In the genomic region with DNA sequence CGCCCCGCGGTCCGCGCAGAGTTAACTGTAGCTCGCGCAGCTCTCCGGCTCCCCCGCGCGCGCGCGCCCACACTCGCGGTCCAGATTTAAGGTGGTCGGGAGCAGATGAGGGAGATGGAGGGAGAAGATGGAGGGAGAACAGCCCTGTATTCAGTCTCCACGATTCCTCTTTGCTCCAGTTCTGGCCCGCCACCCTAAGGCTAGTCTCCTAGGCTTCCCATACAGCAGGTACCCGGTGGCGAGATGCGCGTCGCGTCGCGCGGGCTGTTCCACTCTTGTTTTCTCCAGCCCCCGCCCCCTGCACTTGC, we compare ENCODE assay signal across 8 mouse cellular contexts. TPM values are rescaled to one million over a fixed set of nuclear protein-coding genes. Genes with fewer than 3 reads are reported as not detected.
DNase-seq lines count a peak whose midpoint lies in the region; ATAC-seq and TF ChIP-seq lines count a peak whose summit lies in the region.

No protein-coding gene starts in this region.

- H3K27me3 ChIP-seq in ES-Bruce4 (ENCODE audit: control insufficient read depth, insufficient read depth, low read length, poor library complexity, severe bottlenecking) = peaks cover 53% of the 10 kb centered on the region
- peaks cover 90% of the 10 kb centered on the region for H3K27me3 ChIP-seq in forebrain, embryonic 16.5 days (replicated peaks; ENCODE audit: control insufficient read depth, insufficient read depth, low read length)
- peaks cover 87% of the 10 kb centered on the region for H3K27me3 ChIP-seq in lung, embryonic 16.5 days (ENCODE audit: control insufficient read depth, insufficient read depth, low read depth, low read length)

- peak; percentile 78 for DNase-seq in adrenal gland, adult 2 months
- DNase-seq in adrenal gland, adult 18-20 months (ENCODE audit: low spot score in 2 of 2) = no peak
- DNase-seq in kidney, postnatal 25 days = peak; percentile 38 to 61
- DNase-seq in right cerebral cortex, postnatal 36 days (ENCODE audit: low spot score in 2 of 2) = peak; percentile 64 to 75

- peak; percentile 52 for ATAC-seq in forebrain, embryonic 16.5 days
- no peak for ATAC-seq in lung, embryonic 16.5 days (ENCODE audit: low read depth)
- ATAC-seq in megakaryocyte, adult 5-6 weeks (ENCODE audit: poor library complexity, severe bottlenecking) = no peak

- no peaks in the 10 kb centered on the region for H3K36me3 ChIP-seq in ES-Bruce4 (ENCODE audit: control insufficient read depth, insufficient read depth, low read length, poor library complexity, severe bottlenecking)
- no peaks in the 10 kb centered on the region for H3K36me3 ChIP-seq in forebrain, embryonic 16.5 days (ENCODE audit: control insufficient read depth, insufficient read depth)
- H3K36me3 ChIP-seq in lung, embryonic 16.5 days (ENCODE audit: control insufficient read depth, insufficient read depth, low read length) = no peaks in the 10 kb centered on the region

- H3K4me1 ChIP-seq in ES-Bruce4 (ENCODE audit: control insufficient read depth, insufficient read depth, low read length) = no peaks in the 10 kb centered on the region
- peaks cover 35% of the 10 kb centered on the region for H3K4me1 ChIP-seq in forebrain, embryonic 16.5 days (replicated peaks; ENCODE audit: control insufficient read depth, insufficient read depth, low read length)
- peaks cover 15% of the 10 kb centered on the region for H3K4me1 ChIP-seq in lung, embryonic 16.5 days (replicated peaks; ENCODE audit: control insufficient read depth, insufficient read depth, low read length)

- peak overlapping the region; percentile 53; the same call in 1 of the 2 replicates for H3K9ac ChIP-seq in ES-Bruce4 (ENCODE audit: low read depth, poor library complexity, severe bottlenecking)
- H3K9ac ChIP-seq in forebrain, embryonic 16.5 days (replicated peaks; ENCODE audit: low read depth, low read length) = peak overlapping the region; percentile 46
- peak overlapping the region; percentile 76 for H3K9ac ChIP-seq in lung, embryonic 16.5 days (ENCODE audit: low read length)

- no peak for TF ChIP-seq POLR2A in ES-Bruce4 (IDR thresholded peaks at IDR 0.05; ENCODE audit: insufficient read depth, low read length)

- peak overlapping the region; percentile 52 for H3K4me3 ChIP-seq in ES-Bruce4 (ENCODE audit: low read depth, low read length)
- peak overlapping the region; percentile 55 for H3K4me3 ChIP-seq in forebrain, embryonic 16.5 days (replicated peaks; ENCODE audit: low read length)
- peak overlapping the region; percentile 63 for H3K4me3 ChIP-seq in lung, embryonic 16.5 days (ENCODE audit: low read length)

- no peaks in the 10 kb centered on the region for H3K9me3 ChIP-seq in ES-Bruce4 (replicated peaks; ENCODE audit: control insufficient read depth, insufficient read depth, low read length, poor library complexity, severe bottlenecking)
- no peaks in the 10 kb centered on the region for H3K9me3 ChIP-seq in forebrain, embryonic 16.5 days (ENCODE audit: control insufficient read depth, low read length)
- H3K9me3 ChIP-seq in lung, embryonic 16.5 days (ENCODE audit: control insufficient read depth, low read length) = no peaks in the 10 kb centered on the region

- no peak overlapping the region for H3K27ac ChIP-seq in ES-Bruce4 (ENCODE audit: insufficient read depth, low read length)
- H3K27ac ChIP-seq in forebrain, embryonic 16.5 days (ENCODE audit: low read length) = no peak overlapping the region
- H3K27ac ChIP-seq in lung, embryonic 16.5 days (ENCODE audit: low read length) = peak overlapping the region; percentile 96

- TF ChIP-seq CTCF in ES-Bruce4 (IDR thresholded peaks at IDR 0.05; ENCODE audit: low read depth, low read length) = no peak

- WGBS in forebrain, embryonic 16.5 days = 0% methylated on average over 29 of the region's 29 CpGs
- under 1% methylated on average over 29 of the region's 29 CpGs for WGBS in lung, embryonic 16.5 days

- peak overlapping the region; percentile 87 for H3K4me2 ChIP-seq in forebrain, embryonic 16.5 days (ENCODE audit: low read length)
- peak overlapping the region; percentile 65 for H3K4me2 ChIP-seq in lung, embryonic 16.5 days (ENCODE audit: low read depth, low read length)

- no peak for TF ChIP-seq EP300 in ES-Bruce4 (IDR thresholded peaks at IDR 0.05; ENCODE audit: insufficient read depth, low read depth, low read length)

RNA-seq across cellular contexts. Expression of a gene that starts 2.0 kb away (rescaled TPM):
- 10 to 100 TPM; 10.4 to 19.4 TPM for total RNA-seq in adrenal gland, adult 2 months (2021)
- 33.1 and 55.6 TPM in 2 replicates for polyA plus RNA-seq in adrenal gland, adult 2 months (2012; rRNA removed)
- total RNA-seq in adrenal gland, adult 18-20 months (2021) = 10 to 100 TPM; 10.1 to 13.2 TPM
- polyA plus RNA-seq in ES-Bruce4 (2011; ENCODE audit: insufficient read depth, insufficient read length, low read depth, missing spikeins) = not detected in 2 replicates
- 0.62 and 1.2 TPM in 2 replicates for polyA plus RNA-seq in forebrain, embryonic 16.5 days (2015; fragmentation: Nextera tagmentation; extraction: Ambion mirVana)
- polyA plus RNA-seq in lung, embryonic 16.5 days (2015; fragmentation: Nextera tagmentation; extraction: Ambion mirVana) = 9.7 and 10.8 TPM in 2 replicates
- total RNA-seq in megakaryocyte, adult 5-6 weeks (2015) = not detected in 2 replicates
- not detected in 2 replicates for total RNA-seq in megakaryocyte, adult 5-6 weeks (2017)

Comparison
In these comparisons a context has a peak if more than half of its experiments do, and no peak if none do; other contexts are left out.
1. DNase-seq: peak in adrenal gland, adult 2 months (single experiment), kidney, postnatal 25 days (2 of 2) and right cerebral cortex, postnatal 36 days (2 of 2); none in adrenal gland, adult 18-20 months (0 of 2).
2. Peak in every context shown above with its lines, with median percentiles within 50 percentile points of each other: H3K4me3 ChIP-seq and H3K9ac ChIP-seq.